Mouse (Mus musculus) right cerebral cortex, adult 2 months (tissue): ENCODE results near the gene Cstl1.
"Not testable (repeated sequence)": the region's sequence is repeated elsewhere in the genome, so short reads cannot be mapped to it uniquely, and the experiment has no call there.

Experiments
- DNase-seq, 2 experiments: peaks; one replicate each; pipeline ENCODE4 v3.0.0; 2021 to 2022; ENCODE audit warnings: low spot score in 2 of 2

Cstl1 gene

DNA sequence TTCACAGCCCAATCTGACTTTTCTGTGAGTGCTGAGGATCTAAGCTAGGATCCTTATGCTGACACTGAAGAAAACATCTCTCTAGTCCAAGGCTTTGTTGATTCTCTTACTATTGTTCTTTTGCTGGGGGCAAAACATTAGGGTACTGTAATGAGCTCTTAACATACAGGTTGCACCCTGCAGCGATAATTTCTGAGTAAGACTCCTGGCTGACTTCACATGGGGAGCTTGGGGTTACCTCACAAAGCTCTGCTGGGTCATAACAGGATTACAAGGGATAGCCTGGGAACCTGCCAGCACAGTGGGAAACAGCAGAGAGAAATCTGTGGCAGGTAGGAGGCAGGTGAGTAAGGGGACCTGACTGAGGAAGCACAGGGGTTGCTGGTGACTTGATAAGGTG is at the start of gene Cstl1:
TSS of gene Cstl1 (plus strand) at position 301 of the 400 bp plus-strand sequence.
- no peak for DNase-seq

DNA sequence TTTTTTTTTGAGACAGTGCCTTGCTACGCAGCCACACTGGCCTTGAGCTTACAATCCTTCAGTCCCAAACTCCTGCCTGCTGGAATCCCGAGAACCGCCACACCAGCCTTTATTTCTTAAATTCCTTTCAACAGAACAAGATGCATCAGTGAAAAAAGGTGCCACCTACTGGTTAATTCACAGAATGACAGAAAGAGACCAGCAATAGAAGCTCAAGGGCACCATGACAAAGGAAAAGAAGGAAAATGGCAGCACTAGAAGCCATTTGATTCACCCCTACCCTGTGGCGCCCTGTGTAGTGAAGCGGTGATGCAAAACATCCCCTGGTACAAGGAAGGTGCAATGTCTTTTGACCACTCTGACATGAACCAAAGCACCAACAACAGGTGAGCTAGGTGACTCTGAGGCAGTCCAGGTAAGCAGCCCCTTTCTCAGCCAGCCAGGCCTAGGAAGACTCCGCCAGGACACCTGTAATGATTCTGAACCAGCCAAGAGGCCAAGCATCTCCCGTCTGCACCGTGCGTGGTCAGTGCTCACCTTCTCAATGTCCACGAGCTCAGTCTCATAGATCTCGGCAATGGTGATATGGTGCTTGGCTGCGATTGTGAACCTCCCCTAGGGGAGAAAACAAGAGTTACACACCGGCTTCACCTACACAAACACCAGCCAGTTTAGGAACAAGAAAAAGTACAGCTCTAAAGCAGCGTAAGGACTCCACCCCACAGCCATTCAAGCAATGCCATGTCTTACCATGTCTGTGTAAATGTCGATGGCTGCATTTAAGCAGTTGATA is 43.6 kb upstream of the Cstl1 start:
- DNase-seq, result no peak

DNA sequence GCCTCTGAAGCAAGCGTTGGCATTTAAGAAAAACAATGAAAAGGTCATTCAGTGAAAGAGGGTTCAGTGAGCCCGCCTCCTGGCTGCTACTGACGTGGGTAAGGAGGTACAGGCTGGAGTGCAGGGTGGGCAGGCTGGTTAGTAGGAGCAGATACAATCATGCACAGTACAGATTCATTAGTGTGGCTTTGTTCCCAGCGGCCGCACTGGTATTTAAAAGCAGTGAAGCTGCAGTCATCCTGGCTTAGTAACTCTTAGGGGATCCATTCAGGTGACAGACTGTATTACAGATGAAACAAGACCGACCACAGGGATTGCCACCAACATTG is 43.0 kb upstream of the Cstl1 start:
- no peak for DNase-seq

DNA sequence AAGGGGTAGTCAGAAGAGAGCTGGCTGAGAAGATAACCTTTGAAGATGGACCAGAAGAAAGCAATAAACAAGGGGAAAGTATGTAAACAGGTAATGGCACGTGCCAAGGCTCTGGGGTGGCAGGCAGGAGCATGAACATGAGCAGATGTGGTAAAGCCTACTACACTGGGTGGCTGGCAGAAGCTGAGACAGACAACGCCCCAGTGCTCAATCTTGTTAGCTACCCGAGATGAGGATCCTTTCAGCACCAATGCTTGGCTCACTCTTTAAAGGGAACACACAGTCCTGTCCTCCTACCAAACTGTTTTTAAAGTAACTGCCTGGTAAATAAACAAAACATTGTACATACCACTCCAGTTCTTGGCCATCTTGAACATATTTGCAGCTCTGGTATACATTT is 37.8 kb upstream of the Cstl1 start:
- no peak for DNase-seq

DNA sequence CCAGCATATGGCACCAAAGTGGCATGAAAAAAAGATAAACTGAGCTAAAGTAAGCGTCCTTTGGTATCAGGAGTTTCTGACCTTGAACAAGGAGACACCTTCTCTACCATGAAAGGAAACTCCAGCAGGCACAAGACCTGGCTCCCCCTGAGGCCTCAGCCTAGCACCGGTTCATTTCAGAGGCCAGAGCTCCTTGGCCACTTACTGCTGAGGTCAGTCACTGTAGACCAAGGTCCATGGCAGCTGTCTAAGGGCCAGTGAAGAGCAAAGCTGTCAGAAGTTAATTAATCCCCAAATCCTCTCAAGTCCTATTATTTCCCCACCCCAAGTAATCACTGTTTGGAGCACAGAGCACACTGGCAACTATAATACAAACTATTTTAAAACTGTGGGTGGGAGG is 33.1 kb upstream of the Cstl1 start:
- no peak for DNase-seq

DNA sequence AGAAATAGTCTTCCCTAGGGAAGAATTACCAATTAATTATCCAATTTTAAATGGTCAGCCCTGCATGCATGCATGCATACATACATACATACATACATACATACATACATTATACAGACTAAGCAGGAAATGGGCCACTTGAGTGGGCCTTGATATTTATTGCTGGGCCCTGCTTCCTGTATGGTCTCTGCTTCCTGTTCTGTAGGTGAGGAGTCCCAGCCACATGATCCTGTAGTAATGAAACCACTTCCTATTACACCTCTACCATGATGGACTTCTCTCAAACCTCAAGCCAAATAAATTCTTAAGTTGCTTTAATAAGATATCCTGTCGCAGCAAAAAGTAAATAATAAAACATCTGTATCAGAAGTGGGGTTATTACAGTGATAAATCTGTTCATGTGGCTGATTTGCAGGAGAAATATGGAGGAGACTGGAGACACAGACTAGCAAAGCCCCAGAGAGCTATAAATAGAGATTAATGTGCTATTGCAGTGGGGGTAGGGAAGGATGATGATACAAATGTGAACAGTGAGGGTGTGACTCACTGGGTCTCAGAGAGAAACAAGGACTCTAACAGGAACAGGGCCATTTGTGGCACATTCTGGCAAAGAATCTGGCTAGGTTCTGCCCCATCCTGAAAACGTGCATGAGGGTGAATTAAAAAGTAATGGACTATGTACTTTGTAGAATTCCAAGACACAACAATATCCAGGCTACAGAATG is 30.7 kb upstream of the Cstl1 start:
- DNase-seq, result no peak

DNA sequence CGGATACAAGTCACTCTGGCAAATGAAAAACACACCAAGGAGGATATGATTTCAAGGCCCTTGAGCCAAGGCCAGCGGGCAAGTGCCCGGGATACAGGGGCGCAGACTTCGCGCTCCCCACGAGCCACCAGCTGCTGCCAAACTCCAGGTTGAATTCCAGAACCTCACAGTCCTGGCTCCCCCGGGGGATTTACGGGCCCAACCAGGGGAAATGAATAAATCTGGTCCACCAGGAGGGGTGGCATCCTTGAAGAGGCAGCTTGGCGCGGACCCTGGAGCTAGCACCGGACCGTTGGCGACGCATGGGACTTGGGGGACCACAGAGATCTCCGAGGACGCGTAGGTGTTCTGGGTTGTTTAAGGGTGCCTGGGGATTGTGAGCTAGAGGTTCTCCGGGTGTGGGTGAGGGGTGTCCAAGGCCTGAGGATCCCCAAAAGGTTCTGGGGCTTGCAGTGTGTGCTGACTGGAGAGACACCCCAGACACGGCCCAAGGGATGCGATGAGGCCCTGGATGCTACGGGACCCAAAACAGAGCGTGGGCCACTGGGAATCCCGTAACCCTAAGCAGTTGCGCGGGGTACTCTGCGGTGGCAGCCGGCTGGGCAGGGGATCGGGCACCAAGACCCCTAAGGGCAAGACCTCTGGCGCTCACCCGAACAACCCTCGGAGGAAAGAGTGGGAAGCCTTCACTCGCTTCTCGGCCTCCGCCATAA is 18.4 kb upstream of the Cstl1 start:
- DNase-seq, result no peak

DNA sequence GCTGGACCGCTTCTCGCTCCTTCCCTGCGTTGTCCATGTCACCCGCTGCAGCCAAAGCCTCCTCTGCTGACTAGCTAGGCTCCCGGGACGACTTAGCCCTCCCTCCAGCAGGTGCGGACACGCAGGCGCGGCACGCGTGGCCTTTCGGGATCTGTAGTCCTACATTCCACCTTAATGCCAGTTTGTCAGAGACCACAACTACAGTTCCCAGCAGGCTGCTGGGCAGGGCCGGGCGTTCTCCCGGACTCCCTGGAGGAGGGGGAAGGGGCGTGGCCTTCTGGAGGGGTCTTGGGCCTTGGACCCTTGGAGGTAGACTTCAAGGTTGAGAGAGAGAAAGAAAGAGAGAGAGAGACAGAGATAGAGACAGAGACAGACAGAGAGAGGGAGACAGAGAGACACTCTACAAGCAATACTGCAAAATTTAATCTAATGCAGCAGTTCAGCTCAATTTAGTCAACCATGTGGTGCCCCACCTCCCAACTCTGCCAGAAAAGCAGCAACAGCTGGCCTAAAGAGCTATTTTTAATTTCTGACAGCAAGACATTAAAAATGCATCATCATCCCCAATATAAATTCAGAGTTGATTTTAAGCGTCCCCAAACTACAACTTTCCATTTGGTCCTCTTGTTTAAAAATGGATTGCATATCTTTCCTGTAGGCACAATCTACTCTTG is 17.7 kb upstream of the Cstl1 start, which contains the start of gene Napb:
TSS of gene Napb (minus strand) at position 141 of the 674 bp plus-strand sequence.
- DNase-seq, result peak; percentile 97

DNA sequence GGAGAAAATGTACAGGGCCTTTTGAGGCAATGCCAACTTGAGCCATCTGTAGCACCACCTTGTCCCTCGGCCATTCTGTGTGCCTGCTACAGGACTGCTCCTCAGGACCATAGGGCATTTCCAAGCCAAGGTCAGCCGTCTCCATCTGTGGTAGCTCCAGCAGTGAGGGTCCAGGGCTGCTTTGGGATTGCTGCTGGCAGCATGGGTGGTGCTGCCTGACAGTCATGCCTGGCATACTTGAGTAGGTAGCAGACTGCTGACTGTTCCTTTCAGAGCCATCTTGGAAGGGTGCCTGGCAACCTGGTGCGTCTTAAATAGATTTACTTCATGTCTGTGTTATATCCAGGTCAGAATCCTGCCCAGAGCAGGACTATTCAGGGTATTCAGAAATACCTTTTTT is 7.2 kb upstream of the Cstl1 start:
- peak; percentile 43 to 66 for DNase-seq

DNA sequence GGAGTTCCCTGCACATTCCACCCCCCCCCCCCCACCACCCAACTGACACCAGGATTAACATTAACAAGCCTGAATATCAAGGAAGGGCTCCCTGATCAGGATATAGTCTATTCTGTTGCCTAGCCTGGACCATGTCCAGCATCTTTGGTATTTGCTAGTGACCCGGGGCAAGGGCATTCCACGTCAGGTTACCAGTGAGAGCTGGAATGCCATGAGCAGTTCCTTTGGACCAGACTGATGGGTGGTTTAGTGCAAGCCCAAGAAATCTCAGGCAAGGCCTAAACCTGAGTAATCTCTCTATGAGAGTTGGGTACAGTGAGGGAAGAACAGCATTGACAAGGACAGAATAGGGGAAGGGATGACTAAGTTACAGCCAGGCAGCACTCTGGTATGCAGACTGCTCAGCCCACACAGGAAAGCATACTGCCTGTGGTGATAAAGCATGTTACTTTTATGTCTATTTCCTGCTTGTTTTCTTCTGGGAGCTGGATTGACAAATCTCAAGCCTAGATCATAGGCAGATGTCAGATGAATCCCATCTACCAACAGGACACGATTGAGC is 6.2 kb upstream of the Cstl1 start:
- DNase-seq, result no peak

DNA sequence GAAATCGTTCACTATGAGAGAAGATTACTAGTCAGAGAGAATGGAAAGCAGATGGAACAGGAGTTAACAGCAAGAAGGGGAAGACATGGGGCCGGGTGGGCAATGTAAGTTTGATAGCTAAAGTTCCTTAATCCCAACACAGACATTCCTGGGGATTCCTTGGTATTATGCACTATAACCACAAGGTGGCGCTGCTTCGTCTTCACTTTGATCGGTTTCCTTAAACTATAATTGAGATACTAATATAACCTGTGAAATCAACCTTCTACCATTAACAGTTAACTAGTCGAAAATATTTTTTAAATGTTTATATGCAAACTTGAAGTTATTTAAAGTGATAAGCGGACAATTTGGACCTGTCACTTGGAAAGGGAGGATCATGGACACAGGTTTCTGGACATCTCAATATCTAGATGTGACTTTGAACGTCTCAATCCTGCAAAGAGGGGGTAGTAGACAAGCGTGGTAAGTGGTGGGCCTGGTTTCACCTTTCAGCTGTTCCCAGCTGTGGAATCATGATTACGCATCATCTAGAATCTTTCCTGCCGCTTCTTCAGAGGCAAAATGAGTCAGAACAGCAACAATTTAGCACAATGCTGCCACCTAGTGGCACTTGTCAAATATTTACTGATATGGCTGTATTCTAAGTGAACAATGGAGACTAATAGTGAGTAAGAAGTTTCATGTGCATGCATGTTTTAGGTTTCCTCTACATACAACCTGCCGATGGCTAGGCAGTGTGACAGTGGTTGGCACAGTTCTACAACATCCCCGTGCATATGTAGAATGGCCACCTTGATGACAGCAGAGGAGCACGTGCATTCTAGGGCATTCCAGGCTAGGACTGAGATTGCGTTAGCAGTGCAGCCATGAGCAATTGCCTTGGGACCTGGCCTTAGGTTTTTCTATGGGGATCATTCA is 2.0 kb downstream of the Cstl1 start:
- DNase-seq, result peak; percentile 77 to 88

DNA sequence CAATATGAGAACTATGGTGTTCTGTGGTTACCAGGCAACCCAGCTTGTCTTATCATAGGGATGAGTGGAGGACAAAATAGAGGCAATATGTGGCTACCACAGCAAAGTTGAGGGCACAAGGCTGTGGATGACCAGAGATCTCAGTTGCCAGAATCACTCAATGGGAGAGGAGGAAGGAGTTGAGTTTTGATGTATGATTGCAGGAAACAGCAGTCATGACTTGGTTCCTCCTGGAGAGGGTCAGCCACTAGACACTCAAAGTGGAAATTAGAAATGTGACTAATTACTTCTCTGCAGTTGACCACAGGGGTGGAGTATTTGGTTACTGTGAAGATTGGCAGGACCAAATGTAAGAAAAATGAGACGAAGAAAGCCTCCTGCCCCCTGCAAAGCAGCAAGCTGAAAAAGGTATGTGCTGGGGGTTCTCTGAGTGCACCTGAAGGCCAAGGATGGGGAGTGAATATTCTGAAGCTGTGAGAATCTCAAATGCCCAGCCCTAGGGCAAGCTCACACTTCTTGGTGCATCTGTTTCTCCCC is 4.2 kb downstream of the Cstl1 start:
- DNase-seq, result no peak

DNA sequence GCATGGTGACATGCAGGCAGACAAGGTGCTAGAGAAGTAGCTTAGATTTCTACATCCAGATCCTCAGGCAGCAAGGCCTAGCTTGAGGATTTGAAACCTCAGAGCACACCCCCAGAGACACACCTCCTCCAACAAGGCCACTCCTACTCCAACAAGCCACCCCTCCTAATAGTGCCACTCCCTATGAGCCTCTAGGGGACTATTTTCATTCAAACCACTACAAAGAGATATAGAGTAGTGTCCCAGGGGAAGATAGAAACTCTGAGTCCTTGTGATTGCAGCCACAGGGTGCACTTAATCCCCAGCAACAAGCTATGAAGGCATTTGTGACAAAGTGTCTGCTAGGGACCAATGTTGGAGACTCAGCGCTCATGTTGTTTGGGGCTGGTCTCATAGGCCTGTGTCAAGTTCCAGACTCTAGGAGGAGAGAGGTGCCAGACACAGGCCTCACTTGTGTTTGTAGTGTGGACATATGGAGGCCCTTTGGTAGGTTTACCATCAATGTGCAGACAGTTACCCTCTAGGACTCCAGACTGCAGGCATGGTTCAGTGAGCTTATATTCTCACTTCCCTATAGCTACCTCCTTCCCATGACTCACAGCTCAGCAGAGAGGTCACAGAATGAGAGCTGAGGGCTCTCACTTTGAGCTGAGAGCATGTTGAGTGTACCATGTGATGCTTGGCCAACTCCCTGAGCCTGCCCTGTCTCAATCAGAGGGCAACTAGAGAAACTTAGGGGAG is 13.7 kb downstream of the Cstl1 start:
- no peak for DNase-seq

DNA sequence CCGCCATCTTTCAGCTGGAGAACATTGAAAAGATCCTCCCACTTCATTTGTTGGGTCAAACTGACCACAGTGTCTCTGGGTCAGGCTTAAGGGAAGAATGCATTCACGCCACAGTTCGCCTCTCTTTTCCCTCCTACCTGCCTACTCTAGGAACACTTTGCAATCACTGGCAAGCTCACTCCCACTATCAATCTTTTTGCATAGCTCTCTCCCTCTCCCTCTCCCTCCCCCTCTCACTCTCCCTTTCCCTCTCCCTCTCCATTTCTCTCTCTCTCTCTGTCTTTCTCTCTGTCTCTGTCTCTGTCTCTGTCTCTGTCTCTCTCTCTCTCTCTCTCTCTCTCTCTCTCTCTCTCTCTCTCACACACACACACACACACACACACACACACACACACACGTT is 21.2 kb downstream of the Cstl1 start, which contains the start of gene Cst11:
TSS of gene Cst11 (minus strand) at position 101 of the 400 bp plus-strand sequence.
- DNase-seq, result not testable (repeated sequence)

DNA sequence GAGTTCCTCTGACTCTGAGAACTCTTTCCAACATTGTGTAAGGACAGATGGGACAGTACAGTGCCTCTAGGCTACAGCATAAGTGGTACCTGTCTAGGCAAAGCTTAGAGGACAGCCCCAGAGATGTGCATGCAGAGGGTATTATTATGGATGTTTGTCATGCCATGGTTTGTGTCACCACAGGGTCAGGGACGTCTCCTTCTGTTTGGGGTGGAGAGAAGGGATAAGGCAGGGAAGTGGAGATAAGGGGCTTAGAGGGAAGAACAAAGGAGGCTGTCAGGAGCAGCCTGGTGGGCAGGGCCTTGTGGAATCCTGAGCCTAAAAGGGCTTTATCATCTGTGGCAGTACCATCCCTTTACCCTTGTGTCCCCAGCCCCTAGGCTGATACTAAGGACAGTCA is 31.6 kb downstream of the Cstl1 start, which contains the start of gene 8030411F24Rik:
TSS of gene 8030411F24Rik (plus strand) at position 301 of the 400 bp plus-strand sequence.
- no peak for DNase-seq

DNA sequence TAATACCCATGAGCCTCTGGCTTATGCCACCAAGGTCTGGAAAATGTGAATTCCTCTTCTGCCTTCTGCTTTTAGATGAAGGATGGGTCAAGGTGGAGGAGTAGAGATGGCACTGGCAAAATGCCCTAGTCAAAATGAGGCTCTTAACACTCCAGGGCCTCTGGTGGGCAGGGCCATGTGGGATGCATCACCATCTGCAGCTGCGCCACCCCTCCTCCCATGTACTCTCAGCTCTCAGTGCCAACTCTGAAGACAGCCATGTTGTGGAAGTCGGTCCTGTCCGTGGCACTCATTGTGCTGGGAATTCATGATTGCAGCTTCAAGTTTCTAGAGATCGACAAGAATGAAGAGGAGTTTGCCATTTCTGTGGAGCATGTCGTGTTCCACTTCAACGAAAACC is 39.0 kb downstream of the Cstl1 start, which contains the start of gene Cst12:
TSS of gene Cst12 (plus strand) at position 220 of the 400 bp plus-strand sequence.
- no peak for DNase-seq

DNA sequence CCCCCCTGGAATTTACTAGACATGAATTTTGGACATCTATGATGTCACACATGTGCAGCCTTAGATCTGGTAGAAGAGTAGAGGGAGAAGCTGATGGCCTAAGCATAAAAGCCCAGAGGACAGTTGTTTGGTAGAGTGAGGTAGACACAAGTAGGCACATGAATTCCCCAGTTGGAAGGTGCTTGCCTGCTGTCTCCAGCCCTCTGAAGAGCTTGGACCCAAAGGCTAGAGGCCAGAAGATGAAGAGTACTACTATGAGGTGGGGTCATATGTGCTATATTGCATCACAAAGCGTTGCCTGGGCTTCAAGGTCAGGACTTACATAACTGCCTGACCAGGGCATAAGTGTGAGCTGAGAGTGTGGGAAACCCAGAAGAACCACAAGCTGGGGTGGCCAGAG is 48.3 kb downstream of the Cstl1 start, which contains the start of gene Cst8:
TSS of gene Cst8 (plus strand) at position 301 of the 400 bp plus-strand sequence.
- DNase-seq, result no peak

DNA sequence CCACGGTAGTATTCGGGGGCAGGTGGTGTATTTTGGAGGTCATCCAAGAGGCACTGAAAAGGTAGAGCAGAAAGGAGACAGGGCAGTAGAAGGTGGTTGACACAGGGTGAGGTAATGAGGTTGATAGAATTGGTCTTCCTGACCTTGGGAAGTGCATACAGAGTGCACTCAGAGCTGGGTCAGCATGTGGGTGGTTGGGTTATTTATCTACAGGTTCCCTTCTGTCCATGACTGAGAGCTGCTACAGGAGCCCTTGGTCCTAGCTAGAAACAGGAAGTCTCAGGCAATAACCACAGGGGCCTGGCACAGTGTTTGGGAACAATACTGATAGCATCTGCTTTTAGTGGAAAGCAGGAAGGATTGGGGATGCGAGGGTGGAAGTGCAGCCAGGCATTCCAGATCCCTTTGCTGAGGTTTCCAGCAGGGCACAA is 51.3 kb downstream of the Cstl1 start:
- DNase-seq, result no peak
